Mouse (Mus musculus) adrenal gland, adult 2 months (tissue): ENCODE results near the gene Abca4. TPM values are rescaled to one million over a fixed set of nuclear protein-coding genes. Genes with fewer than 3 reads are reported as not detected.

Experiments
- DNase-seq: peaks from one replicate; pipeline ENCODE4 v3.0.0; 2021
- long read RNA-seq: library from polyadenylated mRNA; stranded (forward); transcript quantifications from one replicate; pipeline ENCODE4 v2.0.0, GENCODE M21; 2021
- polyA plus RNA-seq: library from polyadenylated mRNA; depleted of rRNA; stranded (reverse); fragments of >200 nt; gene quantifications from 2 replicates; pipeline ENCODE4 v1.2.3, GENCODE M21; 2012; rRNA removed
- total RNA-seq, 2 experiments: library from RNA; stranded (reverse); gene quantifications; 2 replicates each; pipeline ENCODE4 v1.2.3; 2021

The Abca4 gene
- 1 to 10 TPM; 1.7 to 5.9 TPM for total RNA-seq
- 0.87 and 1.8 TPM in 2 replicates for polyA plus RNA-seq
- long read RNA-seq, partial matches to known transcripts, result 0 of 1 reads
- long read RNA-seq, other reads (novel, unspliced or antisense), result 1 of 1 reads

GRCm38 (mm10) chr3:122043799-122044547 is at the start of gene Abca4:
Gene Abca4, plus strand, starts transcription at chr3:122044443.
- DNase-seq, result no peak

GRCm38 (mm10) chr3:121995125-121995524 is 49.1 kb upstream of the Abca4 start:
- no peak for DNase-seq

- DNase-seq, result no peak
Measured at GRCm38 (mm10) chr3:121999934-122000333, 44.3 kb upstream of the Abca4 start.

- no peak for DNase-seq
Measured at GRCm38 (mm10) chr3:122001568-122001967, 42.7 kb upstream of the Abca4 start.

- no peak for DNase-seq
Measured at GRCm38 (mm10) chr3:122009818-122010217, 34.4 kb upstream of the Abca4 start.

- no peak for DNase-seq
Measured at GRCm38 (mm10) chr3:122010292-122010691, 34.0 kb upstream of the Abca4 start.

GRCm38 (mm10) chr3:122012464-122012863 is 31.8 kb upstream of the Abca4 start:
- DNase-seq, result no peak

GRCm38 (mm10) chr3:122018421-122018820 is 25.8 kb upstream of the Abca4 start:
- no peak for DNase-seq

GRCm38 (mm10) chr3:122019159-122019558 is 25.1 kb upstream of the Abca4 start:
- no peak for DNase-seq

- no peak for DNase-seq
Measured at GRCm38 (mm10) chr3:122021029-122021652, 23.1 kb upstream of the Abca4 start.

- DNase-seq, result no peak
Measured at GRCm38 (mm10) chr3:122022355-122022754, 21.9 kb upstream of the Abca4 start.

- DNase-seq, result peak; percentile 25
Measured at GRCm38 (mm10) chr3:122026676-122027075, 17.6 kb upstream of the Abca4 start.

GRCm38 (mm10) chr3:122027776-122028175 is 16.5 kb upstream of the Abca4 start:
- no peak for DNase-seq

GRCm38 (mm10) chr3:122033248-122033837 is 10.9 kb upstream of the Abca4 start:
- peak; percentile 64 for DNase-seq

- DNase-seq, result no peak
Measured at GRCm38 (mm10) chr3:122034240-122034639, 10.0 kb upstream of the Abca4 start.

GRCm38 (mm10) chr3:122035092-122035491 is 9.2 kb upstream of the Abca4 start:
- no peak for DNase-seq

- no peak for DNase-seq
Measured at GRCm38 (mm10) chr3:122040522-122040921, 3.7 kb upstream of the Abca4 start.

- no peak for DNase-seq
Measured at GRCm38 (mm10) chr3:122043102-122043501, 1.1 kb upstream of the Abca4 start.

- peak; percentile 30 for DNase-seq
Measured at GRCm38 (mm10) chr3:122046187-122046620, 2.0 kb downstream of the Abca4 start.

GRCm38 (mm10) chr3:122047402-122047801 is 3.2 kb downstream of the Abca4 start:
- DNase-seq, result no peak

- DNase-seq, result peak; percentile 65
Measured at GRCm38 (mm10) chr3:122047921-122048861, 3.9 kb downstream of the Abca4 start.

GRCm38 (mm10) chr3:122049158-122049557 is 4.9 kb downstream of the Abca4 start:
- DNase-seq, result no peak
